Mouse (Mus musculus) heart, postnatal 25 days (tissue): ENCODE data around the gene Batf3. TPM values are rescaled to one million over a fixed set of nuclear protein-coding genes. Genes with fewer than 3 reads are reported as not detected.

ENCODE experiments used
- DNase-seq: peaks from one replicate; pipeline ENCODE4 v3.0.0; 2022; ENCODE audit warnings: low spot score
- intact Hi-C: fragments of 180-260 bp; cut with DNase I; formaldehyde crosslinking; loops from one replicate; pipeline ENCODE4 v1.15.1; 2025
- total RNA-seq, 2 experiments: library from RNA; stranded (reverse); gene quantifications; 2 replicates each; pipeline ENCODE4 v1.2.3; 2021

Batf3 gene
- total RNA-seq: under 1 TPM; 0.83 to 0.89 TPM

DNA sequence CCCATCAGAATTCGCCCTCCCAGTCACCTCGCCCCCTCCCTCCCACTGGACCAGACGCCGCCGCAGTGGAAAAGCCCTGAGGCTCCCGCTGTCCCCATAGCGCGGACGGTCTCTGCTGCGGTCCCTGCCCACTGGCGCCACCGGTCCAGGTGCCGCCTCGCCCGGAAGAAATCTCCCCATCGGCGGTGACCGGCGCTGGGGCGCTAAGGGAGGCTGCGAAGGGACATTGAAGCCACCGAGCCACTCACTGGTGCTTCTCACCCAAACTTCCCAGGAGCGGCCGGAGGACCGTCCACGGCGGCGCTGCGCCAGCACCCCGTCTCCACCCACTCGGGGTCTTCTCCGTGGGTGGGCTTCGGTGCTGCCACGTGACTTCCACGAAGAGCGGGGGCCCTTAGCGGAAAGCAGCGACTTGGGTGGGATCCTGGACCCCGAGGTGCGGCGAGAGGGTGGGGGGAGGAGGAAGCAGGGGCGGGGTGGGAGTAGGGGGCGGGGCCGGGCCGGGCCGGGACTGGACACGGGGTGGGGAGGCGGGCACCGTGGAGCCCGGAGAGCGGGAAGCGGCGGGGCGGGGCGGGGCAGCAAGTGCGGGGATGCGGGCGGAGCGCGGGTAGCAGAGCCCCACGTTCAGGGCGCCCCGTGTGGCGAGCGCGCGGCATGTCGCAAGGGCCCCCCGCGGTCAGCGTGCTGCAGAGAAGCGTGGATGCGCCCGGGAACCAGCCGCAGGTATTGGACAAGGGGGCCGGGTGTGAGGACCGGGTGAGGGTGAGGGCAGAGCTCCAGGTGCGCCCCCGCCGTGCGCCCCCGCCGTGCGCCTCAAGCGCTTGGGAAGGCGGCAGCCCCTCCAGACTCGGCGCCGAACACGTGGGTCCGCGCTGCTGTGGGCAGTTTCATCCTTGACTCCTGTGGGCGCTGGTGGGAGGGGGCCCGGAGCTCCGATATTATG, at the start of gene Batf3:
Gene Batf3 (plus strand): TSS at position 46 of the 946 bp plus-strand sequence.
- intact Hi-C loops: no loop called here
- no peak for DNase-seq

- intact Hi-C loops: no loop called here
Measured at GRCm38 (mm10) chr1:191053555-191053954, 44.1 kb upstream of the Batf3 start.

DNA sequence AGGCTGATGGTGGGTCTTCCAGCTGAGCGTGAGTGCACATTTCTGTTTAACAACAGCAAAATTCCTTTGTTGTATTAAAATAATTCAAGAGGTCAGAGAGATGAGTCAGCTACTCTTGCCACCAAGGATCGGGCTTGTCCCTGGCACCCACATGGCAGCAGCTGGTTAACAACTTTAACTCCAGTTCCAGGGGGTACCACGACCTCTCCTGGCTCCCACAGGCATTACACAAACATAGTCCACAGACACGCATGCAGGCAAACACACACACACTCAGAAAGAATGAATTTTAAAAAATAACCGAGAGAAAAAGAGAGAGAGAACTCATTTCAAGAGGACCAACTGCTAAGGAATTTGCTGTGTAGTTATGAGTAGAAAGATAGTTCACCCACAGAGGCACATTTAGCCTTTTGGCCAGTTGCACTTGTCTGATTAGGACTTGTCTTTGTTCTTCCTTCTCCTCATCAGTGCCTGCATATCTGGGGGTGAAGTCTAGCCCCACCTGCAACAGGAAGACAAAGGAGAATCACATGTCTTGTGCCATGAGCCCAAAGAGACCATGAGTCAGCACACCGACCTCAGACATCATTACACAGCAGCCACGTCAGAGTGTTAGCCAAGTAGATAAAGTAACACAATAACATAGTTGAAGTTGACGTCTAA, 42.6 kb upstream of the Batf3 start:
- intact Hi-C loops: no loop called here
- DNase-seq: no peak

More at GRCm38 (mm10) chr1:191053555-191053954, 44.1 kb upstream of the Batf3 start:
- no peak for DNase-seq

- no peak for DNase-seq
- intact Hi-C loops: no loop called here
Measured at GRCm38 (mm10) chr1:191055533-191055873, 42.1 kb upstream of the Batf3 start.

DNA sequence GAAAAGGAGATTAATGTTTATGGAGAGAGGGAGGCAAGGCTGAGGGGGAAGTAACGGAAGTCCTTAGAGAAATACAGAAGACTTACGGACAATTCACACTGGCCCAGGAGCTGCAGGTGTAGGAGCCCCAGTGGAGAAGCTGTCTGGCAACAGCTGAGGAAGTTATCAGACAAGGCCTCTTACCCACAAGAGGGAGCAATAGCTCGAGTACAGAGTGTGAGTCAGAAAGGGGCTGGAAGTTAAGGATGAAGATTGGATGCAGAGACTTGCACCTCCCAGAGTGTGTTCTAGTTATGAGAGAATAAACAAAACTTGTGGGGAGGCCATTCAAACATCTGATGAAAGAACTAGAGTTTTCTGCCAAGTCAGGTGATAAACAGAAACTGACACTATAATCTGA, 40.2 kb upstream of the Batf3 start:
- intact Hi-C loops: no loop called here
- no peak for DNase-seq

DNA sequence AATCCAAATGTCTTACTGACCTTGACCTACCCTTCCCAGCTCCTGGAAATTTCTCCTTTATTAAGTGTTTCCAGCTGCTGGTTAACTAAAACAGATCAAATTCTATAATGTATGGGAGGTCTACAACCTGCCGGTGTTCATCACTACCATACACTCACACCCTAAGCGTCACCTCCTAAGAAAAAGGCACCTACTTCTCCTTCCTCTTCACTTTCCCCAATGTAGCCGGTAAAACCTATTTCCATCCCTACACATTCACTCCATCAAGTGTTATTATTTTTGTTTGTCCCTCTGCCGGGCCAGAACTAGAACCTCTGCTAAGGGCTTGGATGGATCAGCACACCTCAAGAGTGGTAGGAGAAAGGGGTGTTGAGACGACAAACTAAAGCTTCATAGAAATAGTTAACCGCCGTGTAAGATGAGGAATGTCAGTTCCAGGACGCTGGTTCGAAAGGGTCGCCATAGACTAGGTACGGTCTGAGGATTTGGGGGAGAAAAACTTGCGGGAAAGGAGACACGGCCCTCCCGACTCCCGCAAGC, 35.3 kb upstream of the Batf3 start:
- intact Hi-C loops: loop anchor here (2.0 kb wide), 1 partner anchor 36 kb away; the partner anchor contains the start of gene Flvcr1
- DNase-seq: no peak

DNA sequence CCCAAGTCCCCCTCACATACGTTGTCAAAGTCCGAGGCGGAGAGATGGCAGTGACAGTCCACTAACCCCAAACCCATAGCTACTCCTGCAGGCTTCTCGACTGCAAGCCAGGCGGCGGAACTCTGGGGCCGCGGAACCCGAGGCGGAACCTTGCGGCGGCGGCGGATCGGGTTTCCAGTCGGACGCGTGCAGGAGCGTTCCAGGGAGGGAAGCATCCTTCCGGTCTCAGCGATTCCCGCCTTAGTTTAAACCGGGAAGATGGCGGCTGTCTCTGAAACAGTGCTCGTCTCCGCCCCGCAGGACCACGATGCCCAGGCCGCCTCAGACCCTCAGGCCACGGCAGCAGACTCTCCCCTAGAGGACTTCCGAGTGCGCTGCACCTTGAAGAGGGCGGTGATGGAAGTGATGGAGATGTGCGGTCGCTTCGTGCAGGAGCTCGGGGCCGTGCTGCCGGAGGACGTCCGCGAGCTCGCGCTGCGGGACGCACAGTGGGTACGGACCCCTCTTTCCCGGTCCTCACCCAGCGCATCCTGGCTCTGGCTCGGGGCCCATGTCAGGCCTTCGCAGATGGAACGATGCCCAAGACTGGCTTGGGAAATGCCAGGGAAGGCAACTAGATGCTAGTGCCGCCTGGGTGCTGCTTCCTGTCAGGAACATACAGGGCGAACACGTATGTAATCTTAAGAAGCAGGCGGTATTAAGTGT, 34.7 kb upstream of the Batf3 start, which contains the start of the genes Tatdn3 and Nsl1:
Gene Tatdn3 (minus strand): TSS at position 152 of the 705 bp plus-strand sequence.
Gene Nsl1 (plus strand): TSS at position 232 of the 705 bp plus-strand sequence.
- intact Hi-C loops: loop anchor here (2.0 kb wide), 1 partner anchor 36 kb away; the partner anchor contains the start of gene Flvcr1
- DNase-seq: peak; percentile 75

GRCm38 (mm10) chr1:191063700-191064099, 33.9 kb upstream of the Batf3 start:
- intact Hi-C loops: loop anchor here (2.0 kb wide), 1 partner anchor 37 kb away; the partner anchor contains the start of gene Flvcr1
- DNase-seq: no peak

GRCm38 (mm10) chr1:191064535-191064934, 33.1 kb upstream of the Batf3 start:
- intact Hi-C loops: no loop called here
- no peak for DNase-seq

GRCm38 (mm10) chr1:191065188-191065587, 32.5 kb upstream of the Batf3 start:
- intact Hi-C loops: no loop called here
- DNase-seq: no peak

DNA sequence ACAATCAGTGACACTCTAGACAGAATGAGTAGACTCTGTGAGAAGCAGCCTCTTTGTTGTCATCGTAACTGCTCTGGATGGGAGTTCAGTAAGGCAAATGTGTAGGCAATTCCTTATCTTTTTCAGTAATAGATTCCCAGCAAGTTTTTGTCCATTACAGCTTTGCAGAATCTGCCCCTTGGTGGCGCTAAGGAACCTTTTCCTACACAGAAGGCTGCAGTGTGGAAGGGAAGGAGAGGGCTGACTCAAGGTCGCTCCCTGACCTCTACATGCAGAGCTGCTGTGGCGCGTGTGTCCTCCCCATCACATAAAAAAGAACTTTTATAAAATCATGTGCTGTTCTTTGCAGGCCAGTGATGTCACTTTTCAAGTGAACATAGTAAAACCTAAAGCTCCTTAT, 29.3 kb upstream of the Batf3 start:
- intact Hi-C loops: no loop called here
- DNase-seq: no peak

GRCm38 (mm10) chr1:191070259-191070658, 27.4 kb upstream of the Batf3 start:
- DNase-seq: no peak
- intact Hi-C loops: no loop called here

GRCm38 (mm10) chr1:191071613-191072012, 26.0 kb upstream of the Batf3 start:
- DNase-seq: no peak
- intact Hi-C loops: no loop called here

GRCm38 (mm10) chr1:191072329-191072913, 25.2 kb upstream of the Batf3 start:
- no peak for DNase-seq
- intact Hi-C loops: no loop called here

DNA sequence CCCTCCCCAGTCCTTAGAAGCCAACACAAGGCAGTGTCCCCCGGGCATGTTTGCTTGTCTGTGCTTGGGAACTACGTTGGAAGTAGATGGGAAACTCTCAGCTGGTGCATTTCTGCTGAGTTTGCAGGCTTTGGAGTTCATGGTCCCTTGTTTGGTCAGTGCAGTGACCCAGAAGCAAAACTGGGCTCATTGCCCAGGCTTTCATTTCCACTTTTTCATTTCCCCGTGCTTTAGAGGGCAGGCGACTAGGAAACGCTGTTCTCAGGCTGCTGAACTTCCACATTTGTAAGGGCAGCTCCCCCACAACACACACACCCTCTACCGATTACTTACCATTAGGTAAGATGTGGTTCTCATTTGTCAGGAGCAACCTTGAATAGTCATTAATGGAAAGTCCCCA, 24.6 kb upstream of the Batf3 start:
- DNase-seq: no peak
- intact Hi-C loops: no loop called here

DNA sequence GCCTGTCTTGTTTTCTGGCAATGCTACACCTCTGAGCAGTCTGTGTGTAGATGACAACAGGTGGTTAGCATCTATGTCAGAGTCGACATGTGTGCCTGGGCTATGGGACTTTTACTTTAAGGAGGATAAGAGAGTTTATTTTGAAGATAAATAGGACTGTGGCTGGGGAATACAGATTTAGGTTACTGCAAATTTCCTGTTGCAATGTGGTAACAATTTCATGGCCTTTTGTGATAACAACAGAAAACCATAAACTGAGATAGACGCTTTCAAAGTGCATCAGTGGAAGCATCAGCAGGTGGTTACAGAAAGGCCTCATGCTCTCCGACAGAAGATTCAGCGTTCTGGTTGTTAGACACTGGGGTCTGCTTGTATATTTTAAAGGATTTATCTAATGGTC, 24.2 kb upstream of the Batf3 start:
- intact Hi-C loops: no loop called here

DNA sequence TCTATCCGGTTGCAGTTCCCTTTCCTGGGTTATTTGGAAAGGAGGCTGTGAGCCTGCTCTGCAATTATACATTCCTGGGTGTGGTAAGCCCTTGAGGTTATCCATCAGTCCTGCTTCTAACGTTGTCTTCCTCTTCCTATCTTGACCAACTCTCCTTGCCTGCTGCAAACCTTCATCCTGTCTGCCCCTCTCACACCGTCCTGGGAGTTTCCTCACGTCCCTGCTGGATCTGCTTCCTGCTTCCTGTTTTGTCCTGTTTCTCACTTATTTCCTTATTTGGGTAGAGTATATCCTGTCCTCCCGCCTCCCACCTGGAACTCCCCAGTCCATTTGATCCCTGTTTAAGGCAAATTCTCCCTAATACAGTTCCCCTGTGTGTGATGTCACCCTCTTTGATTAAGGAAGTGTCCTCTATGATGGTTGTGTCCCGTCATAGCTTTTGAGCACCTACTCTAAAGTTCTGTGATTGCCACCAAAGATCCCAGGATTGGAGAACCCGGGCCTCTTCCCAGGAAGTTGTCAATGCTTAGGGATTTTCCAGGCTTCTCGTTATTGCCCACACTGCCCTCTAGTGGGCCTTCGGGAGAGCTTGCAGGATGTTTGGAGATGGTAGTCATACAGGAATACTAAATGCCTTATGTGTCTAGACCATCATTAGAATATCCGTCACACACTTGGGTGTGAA, 22.3 kb upstream of the Batf3 start:
- intact Hi-C loops: loop anchor here (2.0 to 5.0 kb wide), 2 partner anchors 52 to 131 kb away; no protein-coding TSS in a partner anchor
- no peak for DNase-seq

More for the DNA sequence above, 24.2 kb upstream of the Batf3 start:
- no peak for DNase-seq

GRCm38 (mm10) chr1:191083230-191083629, 14.4 kb upstream of the Batf3 start:
- no peak for DNase-seq
- intact Hi-C loops: no loop called here
